Mouse (Mus musculus): Measurements from ENCODE around the gene Clybl. TPM values are rescaled to one million over a fixed set of nuclear protein-coding genes. Genes with fewer than 3 reads are reported as not detected.

The Clybl gene
- total RNA-seq, 2 experiments from 2014 or later: 61.4 to 66.2 TPM

GRCm38 (mm10) chr14:122300261-122300660, 118.8 kb downstream of the Clybl start:
- DNase-seq: no peak

GRCm38 (mm10) chr14:122303821-122304220, 122.3 kb downstream of the Clybl start:
- DNase-seq: no peak

GRCm38 (mm10) chr14:122305132-122305531, 123.6 kb downstream of the Clybl start:
- no peak for DNase-seq

GRCm38 (mm10) chr14:122312415-122312814, 130.9 kb downstream of the Clybl start:
- no peak for DNase-seq

- no peak for DNase-seq
Measured at GRCm38 (mm10) chr14:122313328-122313727, 131.8 kb downstream of the Clybl start.

GRCm38 (mm10) chr14:122315743-122316142, 134.2 kb downstream of the Clybl start:
- DNase-seq: no peak

GRCm38 (mm10) chr14:122322136-122322535, 140.6 kb downstream of the Clybl start:
- DNase-seq: no peak

GRCm38 (mm10) chr14:122323838-122324458, 142.4 kb downstream of the Clybl start:
- DNase-seq: no peak

GRCm38 (mm10) chr14:122330136-122330535, 148.6 kb downstream of the Clybl start:
- no peak for DNase-seq

GRCm38 (mm10) chr14:122330716-122331115, 149.2 kb downstream of the Clybl start:
- no peak for DNase-seq

GRCm38 (mm10) chr14:122331635-122332460, 150.3 kb downstream of the Clybl start:
- DNase-seq: no peak

- DNase-seq: no peak
Measured at GRCm38 (mm10) chr14:122336957-122337356, 155.5 kb downstream of the Clybl start.

- no peak for DNase-seq
Measured at GRCm38 (mm10) chr14:122338784-122339183, 157.3 kb downstream of the Clybl start.

- no peak for DNase-seq
Measured at GRCm38 (mm10) chr14:122340141-122340540, 158.6 kb downstream of the Clybl start.

GRCm38 (mm10) chr14:122341591-122342360, 160.3 kb downstream of the Clybl start:
- DNase-seq: no peak

GRCm38 (mm10) chr14:122344272-122345224, 163.0 kb downstream of the Clybl start:
- no peak for DNase-seq

GRCm38 (mm10) chr14:122348069-122348468, 166.6 kb downstream of the Clybl start:
- no peak for DNase-seq

GRCm38 (mm10) chr14:122349326-122349725, 167.8 kb downstream of the Clybl start:
- DNase-seq: no peak

- DNase-seq: no peak
Measured at GRCm38 (mm10) chr14:122349761-122350160, 168.3 kb downstream of the Clybl start.

- no peak for DNase-seq
Measured at GRCm38 (mm10) chr14:122350766-122351165, 169.3 kb downstream of the Clybl start.

- DNase-seq: no peak
Measured at GRCm38 (mm10) chr14:122357316-122357715, 175.8 kb downstream of the Clybl start.

GRCm38 (mm10) chr14:122358592-122358991, 177.1 kb downstream of the Clybl start:
- DNase-seq: no peak
